Mouse (Mus musculus) lung, adult 2 months (tissue): Measurements from ENCODE around the gene Gm11077. TPM values are rescaled to one million over a fixed set of nuclear protein-coding genes. Genes with fewer than 3 reads are reported as not detected.

Experiments used
- DNase-seq: peaks from one replicate; pipeline ENCODE4 v3.0.0; 2022
- H3K4me1 ChIP-seq: fragments of 200-500 bp; 2 replicates; pipeline ENCODE4 v1.6.1; 2011; ENCODE audit warnings: low read length; ENCODE audit not compliant: control insufficient read depth, insufficient read depth
- H3K4me3 ChIP-seq: fragments of 200-500 bp; replicated peaks from 2 replicates; pipeline ENCODE3; 2011; ENCODE audit warnings: low read depth, mild to moderate bottlenecking, control low read depth, low read length; ENCODE audit errors: extremely low read depth
- CTCF ChIP-seq: fragments of 200-500 bp; IDR thresholded peaks from 2 replicates; pipeline ENCODE4 v1.5.1; 2011; ENCODE audit warnings: mild to moderate bottlenecking, low read length, control low read depth; ENCODE audit not compliant: insufficient read depth
- POLR2A ChIP-seq: fragments of 200-500 bp; IDR thresholded peaks from 2 replicates; pipeline ENCODE4 v1.6.1; 2011; ENCODE audit warnings: low read depth, mild to moderate bottlenecking, control low read depth, low read length, borderline replicate concordance; ENCODE audit errors: extremely low read depth
- WGBS: fragments of 180-500 bp; shearing (Covaris S2); methylation state at CpG from one replicate; pipeline ENCODE4 v1.1.7; 2018; 5-methylcytosine and 5-hydroxymethylcytosine counted together
- polyA plus RNA-seq: library from polyadenylated mRNA; depleted of rRNA; stranded (reverse); fragments of >200 nt; gene quantifications from 2 replicates; pipeline ENCODE4 v1.2.3, GENCODE M21; 2012

Gm11077 gene
- polyA plus RNA-seq, 1 experiment, result not detected

DNA sequence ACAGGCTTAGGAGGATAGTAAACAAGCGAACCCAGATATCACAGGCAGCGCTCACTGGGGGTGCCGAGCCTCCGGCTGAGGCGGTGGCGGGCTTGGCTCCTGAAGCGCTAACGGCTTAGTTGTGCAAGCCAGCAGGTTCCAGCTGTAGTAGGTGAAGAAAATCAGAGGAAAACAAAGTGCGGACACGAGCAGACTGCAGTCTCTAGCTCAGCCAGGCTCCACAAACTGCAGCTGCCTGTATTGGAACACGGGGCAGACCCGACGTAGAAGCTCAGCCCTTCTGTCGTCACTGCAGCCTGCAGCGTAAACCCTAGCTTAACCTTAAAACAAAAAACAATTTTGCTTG lies 4.5 kb downstream of the Gm11077 start:
- H3K4me1 ChIP-seq, result 0 out of 2 replicates have a peak, but pooled peaks cover 2% of the 10 kb centered on the region
- no peak for DNase-seq
- 9% methylated on average over 15 of the region's 15 CpGs for WGBS
- TF ChIP-seq CTCF (no peak), POLR2A (no peak)
- H3K4me3 ChIP-seq, result peak overlapping the region; percentile 24

- H3K4me1 ChIP-seq, result no peaks in the 10 kb centered on the region
- TF ChIP-seq CTCF (no peak), POLR2A (no peak)
- WGBS, result 71% methylated on average over 3 of the region's 3 CpGs
- DNase-seq, result no peak
- no peak overlapping the region for H3K4me3 ChIP-seq
Measured at GRCm38 (mm10) chr6:140745586-140745985, 16.5 kb downstream of the Gm11077 start.

DNA sequence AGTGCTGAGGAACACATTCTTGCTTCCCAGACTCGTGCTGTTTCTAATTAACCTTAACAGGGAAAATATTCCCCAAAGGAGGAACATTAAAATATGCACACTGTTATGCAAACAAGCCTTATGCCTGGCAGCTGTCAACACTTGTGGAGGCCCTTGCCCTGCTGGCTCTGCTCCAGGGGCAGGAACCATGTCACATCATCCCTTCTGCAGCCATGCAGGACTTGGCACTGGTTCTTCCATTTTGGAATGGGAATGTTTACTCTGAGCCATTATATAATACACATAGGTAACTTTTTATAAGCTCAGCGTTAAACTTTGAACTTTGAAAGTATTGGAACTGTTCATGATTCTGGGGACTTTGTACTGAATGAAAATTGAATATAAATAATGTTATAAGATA lies 18.5 kb downstream of the Gm11077 start:
- no peak for DNase-seq
- WGBS, result 72% methylated on average over 2 of the region's 2 CpGs
- no peaks in the 10 kb centered on the region for H3K4me1 ChIP-seq
- no peak overlapping the region for H3K4me3 ChIP-seq
- TF ChIP-seq POLR2A (no peak), CTCF (no peak)

- TF ChIP-seq CTCF, result no peak
- Histone ChIP-seq H3K4me3 (no peak overlapping the region), H3K4me1 (no peaks in the 10 kb centered on the region)
- DNase-seq, result no peak
- 51% methylated on average over 8 of the region's 8 CpGs for WGBS
Measured at GRCm38 (mm10) chr6:140750371-140751080, 21.4 kb downstream of the Gm11077 start.

- 22% methylated on average over 9 of the region's 9 CpGs for WGBS
- Histone ChIP-seq H3K4me1 (peaks cover 2% of the 10 kb centered on the region; the same call in 1 of the 2 replicates), H3K4me3 (no peak overlapping the region)
- peak; percentile 24; the same call in 1 of the 2 replicates for TF ChIP-seq CTCF
- no peak for TF ChIP-seq POLR2A
- DNase-seq, result no peak
Measured at GRCm38 (mm10) chr6:140766365-140766764, 37.3 kb downstream of the Gm11077 start.

DNA sequence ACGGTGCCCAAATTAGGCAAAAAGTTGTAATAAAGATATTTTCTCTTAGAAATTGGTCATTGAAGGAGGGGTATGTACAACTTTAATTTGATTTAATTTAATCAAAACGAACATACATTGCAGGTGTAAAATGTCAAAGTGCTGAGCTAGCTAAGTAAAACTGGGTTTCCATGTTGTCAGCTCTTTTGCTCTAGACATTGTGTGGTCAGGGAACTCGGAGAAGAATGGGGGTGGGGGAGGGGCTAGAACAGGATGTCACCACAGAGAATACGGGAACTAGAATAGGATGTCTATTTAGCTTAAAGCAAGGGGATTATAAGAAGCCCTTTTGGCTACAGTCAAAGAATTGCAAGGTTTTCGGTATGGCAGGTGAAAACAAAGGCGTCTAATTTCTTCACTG lies 38.2 kb downstream of the Gm11077 start:
- peaks cover 2% of the 10 kb centered on the region; the same call in 1 of the 2 replicates for H3K4me1 ChIP-seq
- WGBS, result 44% methylated on average over 6 of the region's 6 CpGs
- H3K4me3 ChIP-seq, result no peak overlapping the region
- DNase-seq, result no peak
- TF ChIP-seq CTCF, result no peak
- TF ChIP-seq POLR2A, result no peak

GRCm38 (mm10) chr6:140768180-140768579 lies 39.1 kb downstream of the Gm11077 start:
- H3K4me1 ChIP-seq, result peaks cover 2% of the 10 kb centered on the region; the same call in 1 of the 2 replicates
- H3K4me3 ChIP-seq, result no peak overlapping the region
- DNase-seq, result no peak
- TF ChIP-seq POLR2A, result no peak
- WGBS, result 62% methylated on average over 8 of the region's 8 CpGs

DNA sequence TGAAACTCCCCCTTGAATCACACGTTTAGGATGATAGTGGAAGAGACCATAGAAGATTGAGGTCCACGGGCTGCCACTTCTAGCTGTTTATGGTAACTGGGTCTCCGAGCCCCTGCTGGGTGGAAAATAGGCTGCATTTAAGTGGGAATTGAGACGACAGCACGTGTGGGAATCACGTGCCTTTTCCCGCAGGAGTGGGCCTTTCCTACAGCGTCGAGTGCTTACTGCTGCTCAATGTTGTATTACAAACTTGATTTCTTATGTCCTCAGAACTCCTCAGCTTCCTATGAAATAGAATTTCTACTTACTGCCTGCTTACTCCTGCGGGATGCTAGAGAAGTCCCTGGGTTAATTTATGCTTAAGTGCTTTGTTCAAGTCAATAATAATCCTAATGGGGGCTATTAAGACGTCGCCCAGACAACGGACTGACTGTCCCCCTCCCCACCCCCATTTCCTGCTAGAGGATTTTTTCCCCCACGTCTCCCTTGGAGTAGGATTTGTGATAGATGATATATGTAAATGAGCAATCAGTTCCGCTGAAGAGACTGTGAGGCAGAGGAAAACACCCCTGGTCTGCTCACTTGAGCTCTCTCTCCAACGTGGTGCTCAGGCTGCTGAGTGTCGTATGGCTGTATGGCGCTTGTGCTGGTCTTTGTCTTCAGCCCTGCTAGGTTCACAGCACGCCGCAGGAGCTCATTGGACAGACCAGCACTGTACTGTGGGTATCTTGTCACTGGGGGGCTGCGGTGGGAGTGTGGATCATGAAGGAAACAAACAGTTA lies 40.0 kb downstream of the Gm11077 start:
- 82% methylated on average over 21 of the region's 21 CpGs for WGBS
- no peak overlapping the region for H3K4me3 ChIP-seq

DNA sequence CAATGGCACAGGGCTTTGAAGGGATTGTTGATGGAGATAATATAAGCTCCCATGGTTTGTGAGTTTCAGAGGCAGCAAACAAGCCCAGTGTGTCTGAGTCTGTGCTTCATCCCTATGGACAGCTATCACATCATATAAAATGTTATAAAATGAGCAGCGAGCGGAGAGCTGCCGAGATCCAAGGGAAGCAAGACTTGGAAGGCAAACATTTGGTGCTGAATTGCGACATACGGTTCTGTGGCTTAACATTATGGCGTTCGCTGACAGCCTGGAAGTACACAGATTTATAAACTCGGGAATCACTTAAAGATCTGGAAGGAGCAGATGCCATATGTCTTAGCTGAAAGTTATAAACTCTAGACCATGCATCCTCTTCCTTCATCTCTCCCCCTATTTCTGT lies 47.2 kb downstream of the Gm11077 start:
- 76% methylated on average over 8 of the region's 8 CpGs for WGBS
- H3K4me1 ChIP-seq, result no peaks in the 10 kb centered on the region
- no peak overlapping the region for H3K4me3 ChIP-seq
- TF ChIP-seq CTCF (no peak), POLR2A (no peak)
- no peak for DNase-seq

More for the DNA sequence above, 40.0 kb downstream of the Gm11077 start:
- TF ChIP-seq POLR2A (no peak), CTCF (no peak)
- peaks cover 2% of the 10 kb centered on the region; the same call in 1 of the 2 replicates for H3K4me1 ChIP-seq
- DNase-seq, result no peak

- H3K4me1 ChIP-seq, result no peaks in the 10 kb centered on the region; the same call in 1 of the 2 replicates
- DNase-seq, result no peak
- WGBS, result 97% methylated on average over 6 of the region's 6 CpGs
- TF ChIP-seq POLR2A (no peak), CTCF (no peak)
- H3K4me3 ChIP-seq, result no peak overlapping the region
Measured at GRCm38 (mm10) chr6:140782524-140782923, 53.4 kb downstream of the Gm11077 start.
